Mouse (Mus musculus): ENCODE data around the gene Jup. TPM values are rescaled to one million over a fixed set of nuclear protein-coding genes. Genes with fewer than 3 reads are reported as not detected.

Jup gene
- polyA plus RNA-seq, 1 experiment from 2014 or later: 69.2 TPM

GRCm38 (mm10) chr11:100395200-100395599 is 2.4 kb downstream of the Jup start:
- no peaks in the 10 kb centered on the region for H3K36me3 ChIP-seq
- ATAC-seq: no peak
- H3K4me3 ChIP-seq (replicated peaks): peak overlapping the region; percentile 77
- H3K9ac ChIP-seq (replicated peaks): no peak overlapping the region; the same call in 1 of the 2 replicates
- no peaks in the 10 kb centered on the region for H3K9me3 ChIP-seq
- WGBS: 44% methylated on average over 11 of the region's 11 CpGs
- H3K4me1 ChIP-seq (replicated peaks): peaks cover 36% of the 10 kb centered on the region
- peaks cover 21% of the 10 kb centered on the region for H3K27me3 ChIP-seq
- H3K4me2 ChIP-seq (replicated peaks): peak overlapping the region; percentile 65
- no peak overlapping the region for H3K27ac ChIP-seq

- H3K9ac ChIP-seq (replicated peaks): no peak overlapping the region
- H3K9me3 ChIP-seq: no peaks in the 10 kb centered on the region
- H3K27ac ChIP-seq: no peak overlapping the region
- peak overlapping the region; percentile 65; the same call in 1 of the 2 replicates for H3K4me2 ChIP-seq (replicated peaks)
- no peak overlapping the region for H3K4me3 ChIP-seq (replicated peaks)
- peaks cover 21% of the 10 kb centered on the region for H3K27me3 ChIP-seq
- 83% methylated on average over 5 of the region's 5 CpGs for WGBS
- ATAC-seq: no peak
- peaks cover 42% of the 10 kb centered on the region for H3K4me1 ChIP-seq (replicated peaks)
- no peaks in the 10 kb centered on the region for H3K36me3 ChIP-seq
Observed at GRCm38 (mm10) chr11:100394353-100395074, 3.0 kb downstream of the Jup start.

GRCm38 (mm10) chr11:100393733-100394132 is 3.8 kb downstream of the Jup start:
- H3K9ac ChIP-seq (replicated peaks): no peak overlapping the region
- peaks cover 42% of the 10 kb centered on the region for H3K4me1 ChIP-seq (replicated peaks)
- no peaks in the 10 kb centered on the region for H3K36me3 ChIP-seq
- no peak overlapping the region for H3K4me2 ChIP-seq (replicated peaks)
- H3K27me3 ChIP-seq: peaks cover 21% of the 10 kb centered on the region
- no peak overlapping the region for H3K4me3 ChIP-seq (replicated peaks)
- H3K9me3 ChIP-seq: no peaks in the 10 kb centered on the region
- no peak overlapping the region for H3K27ac ChIP-seq
- ATAC-seq: no peak
- WGBS: 82% methylated on average over 7 of the region's 7 CpGs

- no peak overlapping the region for H3K9ac ChIP-seq (replicated peaks)
- peaks cover 21% of the 10 kb centered on the region for H3K27me3 ChIP-seq
- H3K9me3 ChIP-seq: no peaks in the 10 kb centered on the region
- no peak overlapping the region for H3K27ac ChIP-seq
- no peak overlapping the region for H3K4me2 ChIP-seq (replicated peaks)
- H3K4me3 ChIP-seq (replicated peaks): no peak overlapping the region
- ATAC-seq: no peak
- WGBS: 79% methylated on average over 5 of the region's 5 CpGs
- H3K4me1 ChIP-seq (replicated peaks): peaks cover 49% of the 10 kb centered on the region
- H3K36me3 ChIP-seq: no peaks in the 10 kb centered on the region
Observed at GRCm38 (mm10) chr11:100392958-100393357, 4.6 kb downstream of the Jup start.

- no peak overlapping the region for H3K4me3 ChIP-seq (replicated peaks)
- no peak for ATAC-seq
- H3K4me2 ChIP-seq (replicated peaks): no peak overlapping the region
- no peaks in the 10 kb centered on the region for H3K9me3 ChIP-seq
- no peak overlapping the region for H3K27ac ChIP-seq
- peaks cover 47% of the 10 kb centered on the region for H3K4me1 ChIP-seq (replicated peaks)
- 67% methylated on average over 7 of the region's 7 CpGs for WGBS
- no peak overlapping the region for H3K9ac ChIP-seq (replicated peaks)
- peaks cover 19% of the 10 kb centered on the region for H3K27me3 ChIP-seq
- no peaks in the 10 kb centered on the region for H3K36me3 ChIP-seq
Observed at GRCm38 (mm10) chr11:100391884-100392345, 5.6 kb downstream of the Jup start.

GRCm38 (mm10) chr11:100391081-100391883 is 6.3 kb downstream of the Jup start:
- 67% methylated on average over 9 of the region's 9 CpGs for WGBS
- no peak overlapping the region for H3K4me3 ChIP-seq (replicated peaks)
- peaks cover 13% of the 10 kb centered on the region for H3K27me3 ChIP-seq
- H3K4me2 ChIP-seq (replicated peaks): no peak overlapping the region
- peaks cover 40% of the 10 kb centered on the region for H3K4me1 ChIP-seq (replicated peaks)
- ATAC-seq: peak; percentile 55; the same call in 1 of the 2 replicates
- 0 out of 2 replicates have a peak overlapping the region, but pooled peaks have one; percentile 51 for H3K27ac ChIP-seq
- H3K9me3 ChIP-seq: no peaks in the 10 kb centered on the region
- no peak overlapping the region for H3K9ac ChIP-seq (replicated peaks)
- 0 out of 2 replicates have a peak, but pooled peaks cover under 1% of the 10 kb centered on the region for H3K36me3 ChIP-seq

GRCm38 (mm10) chr11:100389931-100390445 is 7.6 kb downstream of the Jup start:
- peaks cover 27% of the 10 kb centered on the region for H3K4me1 ChIP-seq (replicated peaks)
- ATAC-seq: no peak
- H3K36me3 ChIP-seq: peaks cover 13% of the 10 kb centered on the region
- no peak overlapping the region for H3K4me3 ChIP-seq (replicated peaks)
- H3K27me3 ChIP-seq: peaks cover under 1% of the 10 kb centered on the region; the same call in 1 of the 2 replicates
- WGBS: 44% methylated on average over 8 of the region's 8 CpGs
- H3K4me2 ChIP-seq (replicated peaks): no peak overlapping the region
- no peaks in the 10 kb centered on the region for H3K9me3 ChIP-seq
- peak overlapping the region; percentile 51; the same call in 1 of the 2 replicates for H3K27ac ChIP-seq
- no peak overlapping the region for H3K9ac ChIP-seq (replicated peaks)

GRCm38 (mm10) chr11:100388588-100388987 is 9.0 kb downstream of the Jup start:
- H3K36me3 ChIP-seq: peaks cover 27% of the 10 kb centered on the region

GRCm38 (mm10) chr11:100387589-100388375 is 9.8 kb downstream of the Jup start:
- no peaks in the 10 kb centered on the region for H3K27me3 ChIP-seq
- no peak overlapping the region for H3K27ac ChIP-seq
- H3K4me1 ChIP-seq (replicated peaks): peaks cover 27% of the 10 kb centered on the region
- H3K4me3 ChIP-seq (replicated peaks): no peak overlapping the region
- no peak for ATAC-seq
- H3K4me2 ChIP-seq (replicated peaks): no peak overlapping the region
- H3K9me3 ChIP-seq: no peaks in the 10 kb centered on the region
- 69% methylated on average over 14 of the region's 14 CpGs for WGBS
- H3K9ac ChIP-seq (replicated peaks): peak overlapping the region; percentile 36; the same call in 1 of the 2 replicates
- H3K36me3 ChIP-seq: peaks cover 35% of the 10 kb centered on the region

More at GRCm38 (mm10) chr11:100388588-100388987, 9.0 kb downstream of the Jup start:
- no peak for ATAC-seq
- Histone ChIP-seq H3K27ac (no peak overlapping the region), H3K9ac (replicated peaks) (no peak overlapping the region), H3K9me3 (no peaks in the 10 kb centered on the region), H3K4me1 (replicated peaks) (peaks cover 27% of the 10 kb centered on the region), H3K4me3 (replicated peaks) (no peak overlapping the region), H3K4me2 (replicated peaks) (no peak overlapping the region), H3K27me3 (no peaks in the 10 kb centered on the region)
- WGBS: 96% methylated on average over 6 of the region's 6 CpGs

- ATAC-seq: no peak
- Histone ChIP-seq H3K9ac (replicated peaks) (no peak overlapping the region), H3K27me3 (no peaks in the 10 kb centered on the region), H3K27ac (no peak overlapping the region), H3K4me3 (replicated peaks) (no peak overlapping the region), H3K4me2 (replicated peaks) (no peak overlapping the region), H3K36me3 (peaks cover 41% of the 10 kb centered on the region), H3K4me1 (replicated peaks) (peaks cover 27% of the 10 kb centered on the region), H3K9me3 (no peaks in the 10 kb centered on the region)
- WGBS: 93% methylated on average over 6 of the region's 6 CpGs
Observed at GRCm38 (mm10) chr11:100387111-100387510, 10.5 kb downstream of the Jup start.

- ATAC-seq: no peak
- 54% methylated on average over 5 of the region's 5 CpGs for WGBS
- H3K36me3 ChIP-seq: peaks cover 47% of the 10 kb centered on the region
- no peak overlapping the region for H3K4me2 ChIP-seq (replicated peaks)
- no peaks in the 10 kb centered on the region for H3K9me3 ChIP-seq
- no peak overlapping the region for H3K27ac ChIP-seq
- H3K27me3 ChIP-seq: no peaks in the 10 kb centered on the region
- H3K9ac ChIP-seq (replicated peaks): peak overlapping the region; percentile 10; the same call in 1 of the 2 replicates
- no peak overlapping the region for H3K4me3 ChIP-seq (replicated peaks)
- peaks cover 27% of the 10 kb centered on the region for H3K4me1 ChIP-seq (replicated peaks)
Observed at GRCm38 (mm10) chr11:100386586-100386985, 11.0 kb downstream of the Jup start.
